Comparison of ENCODE assay signal across 37 mouse cellular contexts in the genomic region with DNA sequence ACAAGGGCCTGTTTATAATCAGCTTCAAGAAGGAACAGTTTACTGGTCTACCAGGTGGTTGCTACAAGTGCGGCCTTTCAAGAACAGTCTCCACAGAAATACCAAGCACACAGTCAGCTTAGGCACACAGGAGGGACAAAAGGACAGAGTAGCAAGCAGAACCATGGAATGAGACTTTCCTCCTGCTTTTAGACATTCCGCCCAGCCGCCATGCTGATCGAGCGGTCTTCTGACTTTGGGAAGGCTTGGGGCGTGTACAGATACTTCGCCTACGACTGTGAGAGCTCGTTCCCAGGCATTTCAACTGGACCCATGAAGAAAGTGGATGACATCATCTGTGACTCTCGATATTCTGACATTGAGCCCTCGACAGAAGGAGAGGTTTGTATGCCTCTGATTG. TPM values are rescaled to one million over a fixed set of nuclear protein-coding genes. Genes with fewer than 3 reads are reported as not detected.
"Had no signal": no experiment of that assay in that cellular context is flagged by ENCODE, and none has a peak within 500 bp of the region (broad histone marks: within the 10 kb centered on the region; RNA-seq: fewer than 3 reads in every experiment).

No protein-coding gene starts in this region.

- H3K9me3 ChIP-seq: hindbrain, embryonic 10.5 days; hindbrain, embryonic 12.5 days; intestine, embryonic 15.5 days; limb, embryonic 10.5 days; limb, embryonic 12.5 days; liver, embryonic 13.5 days; liver, embryonic 15.5 days had no signal

- H3K9ac ChIP-seq: hindbrain, embryonic 12.5 days; hindbrain, embryonic 14.5 days; intestine, embryonic 15.5 days; limb, embryonic 12.5 days; liver, embryonic 13.5 days; liver, embryonic 15.5 days; liver, postnatal 0 days had no signal

- H3K4me3 ChIP-seq: gastrocnemius, adult 2 months; hindbrain, embryonic 10.5 days; hindbrain, embryonic 12.5 days; intestine, embryonic 15.5 days; layer of hippocampus, adult 2 months; left cerebral cortex, adult 2 months; limb, embryonic 10.5 days; limb, embryonic 12.5 days; liver, embryonic 13.5 days; liver, embryonic 15.5 days had no signal

- ATAC-seq: hindbrain, embryonic 16.5 days; inflammation-experienced regulatory T-cells, adult 6 months; intestine, embryonic 15.5 days; intestine, postnatal 0 days; liver, postnatal 0 days had no signal

- H3K27ac ChIP-seq: gastrocnemius, adult 2 months; hindbrain, embryonic 10.5 days; hindbrain, embryonic 12.5 days; hindbrain, embryonic 14.5 days; intestine, embryonic 15.5 days; layer of hippocampus, adult 2 months; left cerebral cortex, adult 2 months; limb, embryonic 10.5 days; limb, embryonic 12.5 days; liver, embryonic 13.5 days; liver, embryonic 15.5 days had no signal

- H3K4me2 ChIP-seq: heart, embryonic 11.5 days; hindbrain, embryonic 12.5 days; hindbrain, embryonic 14.5 days; intestine, embryonic 15.5 days; limb, embryonic 12.5 days; liver, embryonic 11.5 days; liver, embryonic 13.5 days; liver, embryonic 15.5 days had no signal

- H3K4me1 ChIP-seq: hindbrain, embryonic 10.5 days; hindbrain, embryonic 12.5 days; limb, embryonic 10.5 days; liver, embryonic 13.5 days had no signal

- H3K36me3 ChIP-seq: hindbrain, embryonic 12.5 days; liver, embryonic 13.5 days; liver, embryonic 15.5 days had no signal

- H3K27me3 ChIP-seq: hindbrain, embryonic 12.5 days; intestine, embryonic 15.5 days; limb, embryonic 12.5 days; liver, embryonic 13.5 days; liver, embryonic 15.5 days had no signal

- DNase-seq: gastrocnemius, adult 2 months; gastrocnemius, postnatal 10 days; gastrocnemius, postnatal 25 days; heart, postnatal 14 days; kidney, adult 18-20 months; kidney, adult 8-10 months; kidney, postnatal 10 days; kidney, postnatal 25 days; kidney, postnatal 4 days; liver; liver, embryonic 13.5 days; liver, postnatal 0 days; lung, adult 2 months had no signal

RNA-seq across cellular contexts. Expression of a gene that starts 13.2 kb away (rescaled TPM):
- total RNA-seq: granulocyte monocyte progenitor cell, adult 5-6 weeks had no signal
- polyA plus RNA-seq: inflammation-experienced regulatory T-cells, adult 6 months had no signal

RNA-seq across cellular contexts. Expression of a gene that starts 37.7 kb away (rescaled TPM):
- total RNA-seq: gastrocnemius, adult 2 months; gastrocnemius, postnatal 10 days; gastrocnemius, postnatal 25 days; gastrocnemius, postnatal 4 days; granulocyte monocyte progenitor cell, adult 5-6 weeks; heart, postnatal 14 days; layer of hippocampus, adult 2 months; layer of hippocampus, postnatal 10 days; layer of hippocampus, postnatal 25 days; left cerebral cortex, adult 2 months; left cerebral cortex, postnatal 14 days; left cerebral cortex, postnatal 36 days had no signal
- polyA plus RNA-seq: frontal cortex, adult 2 months; heart, embryonic 11.5 days; hindbrain, embryonic 10.5 days; hindbrain, embryonic 12.5 days; hindbrain, embryonic 14.5 days; hindbrain, embryonic 16.5 days; inflammation-experienced regulatory T-cells, adult 6 months; intestine, embryonic 15.5 days; intestine, postnatal 0 days; kidney, embryonic 14.5 days; kidney, embryonic 16.5 days; limb, embryonic 10.5 days; limb, embryonic 12.5 days; limb, embryonic 14.5 days; liver, embryonic 11.5 days; liver, embryonic 13.5 days; liver, embryonic 15.5 days; liver, postnatal 0 days; lung, adult 2 months had no signal
